Mouse (Mus musculus): ENCODE results near the gene Coil.

The Coil gene

GRCm38 (mm10) chr11:88970202-88970732, at the start of gene Coil:
Coil (plus strand) TSS chr11:88970252.
- no peak for DNase-seq (ENCODE audit: extremely low read depth, low read depth)

DNA sequence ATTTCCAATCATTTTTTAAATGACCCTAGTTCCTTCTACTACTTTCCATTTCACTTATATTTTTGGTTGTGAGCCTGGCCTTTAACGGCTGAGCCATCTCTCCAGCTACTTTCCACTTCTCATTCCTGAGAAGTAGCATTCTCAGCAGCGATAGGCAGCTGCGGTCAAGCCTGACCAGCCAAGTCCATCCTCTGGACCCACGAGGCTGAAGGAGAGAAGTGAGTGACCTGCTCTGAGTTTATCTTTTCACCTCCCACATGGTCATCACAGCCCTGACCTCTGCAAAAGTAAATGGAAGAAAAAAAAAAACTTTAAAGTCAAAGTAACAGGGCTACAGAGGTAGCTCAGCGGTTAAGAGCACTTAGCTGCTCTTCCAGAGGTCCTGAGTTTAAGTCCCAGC, 43.5 kb upstream of the Coil start:
- no peak for DNase-seq (ENCODE audit: extremely low read depth, low read depth)

DNA sequence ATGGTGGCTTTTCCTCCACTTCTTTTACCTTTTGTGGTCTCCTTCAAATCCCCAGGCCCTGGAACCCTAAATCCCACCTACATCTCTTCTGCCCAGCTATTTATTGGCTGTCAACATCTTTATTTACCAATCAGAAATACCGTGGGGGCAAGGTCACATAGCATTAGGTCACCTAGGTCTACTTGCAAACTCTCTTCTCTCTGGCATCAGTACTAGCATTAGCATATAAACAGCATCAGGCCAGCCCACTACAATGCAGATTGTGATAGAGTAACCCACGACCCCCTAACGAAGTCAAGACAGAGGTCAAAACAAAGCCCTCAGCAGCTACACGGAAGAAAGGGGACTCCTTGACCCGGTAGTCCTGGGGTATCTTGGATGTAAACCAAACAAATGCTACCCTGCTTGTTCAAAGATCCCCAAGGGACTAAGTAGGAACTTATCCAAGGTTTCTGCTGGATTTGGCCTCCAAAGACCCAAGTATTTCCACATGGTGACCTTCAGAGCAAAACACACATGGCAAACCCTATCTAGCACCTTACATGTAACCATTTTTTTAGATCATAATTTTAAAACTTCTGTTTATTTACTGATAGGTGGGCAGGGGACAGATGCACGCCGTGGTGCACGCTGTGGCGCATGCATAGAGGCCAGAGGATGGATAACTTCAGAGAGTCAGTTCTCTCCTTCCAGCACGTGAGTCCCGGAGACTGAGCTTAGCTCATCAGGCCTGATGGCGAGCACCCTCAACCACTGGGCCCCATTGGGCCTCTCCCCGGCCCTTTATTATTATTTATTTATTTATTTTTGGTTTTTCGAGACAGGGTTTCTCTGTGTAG, 38.1 kb upstream of the Coil start:
- no peak for DNase-seq (ENCODE audit: extremely low read depth, low read depth)

GRCm38 (mm10) chr11:88933030-88933429, 37.0 kb upstream of the Coil start:
- DNase-seq (ENCODE audit: extremely low read depth, low read depth), result no peak

GRCm38 (mm10) chr11:88934089-88935000, 35.7 kb upstream of the Coil start:
- DNase-seq (ENCODE audit: extremely low read depth, low read depth), result no peak

DNA sequence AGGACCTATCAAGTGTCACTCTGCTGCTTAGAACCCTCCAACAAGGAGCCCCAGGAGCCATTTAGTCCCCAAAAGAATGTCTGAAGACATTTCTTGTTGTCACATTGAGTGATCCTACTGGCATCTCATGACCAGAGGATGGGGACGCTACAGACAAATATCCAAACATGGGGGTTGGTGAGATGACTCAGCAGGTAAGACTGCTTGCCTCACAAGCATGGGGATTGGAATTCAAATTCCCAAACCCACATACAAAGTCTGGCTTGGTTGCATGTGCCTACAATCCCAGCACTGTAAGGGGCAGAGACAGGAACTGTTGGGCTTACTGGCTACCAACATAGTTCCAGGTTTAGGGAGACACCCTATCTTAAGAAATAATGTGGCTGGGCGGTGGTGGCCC, 32.2 kb upstream of the Coil start:
- DNase-seq (ENCODE audit: extremely low read depth, low read depth), result no peak

DNA sequence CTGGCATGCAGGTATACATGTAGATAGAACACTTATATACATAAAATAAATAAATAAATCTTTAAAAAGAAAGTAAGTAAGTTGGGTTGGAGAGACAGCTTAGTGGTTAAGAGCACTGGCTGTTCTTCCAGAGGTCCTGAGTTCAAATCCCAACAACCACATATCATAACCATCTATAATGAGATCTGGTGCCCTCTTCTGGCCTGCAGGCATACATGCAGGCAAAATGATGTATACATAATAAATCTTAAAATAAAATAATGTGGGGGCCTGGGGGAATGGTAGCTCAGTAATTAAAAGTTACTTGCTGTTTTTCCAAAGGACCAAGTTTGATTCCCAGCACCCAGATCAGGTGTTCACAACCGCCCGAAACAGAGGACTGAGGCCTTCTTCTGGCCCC, 31.3 kb upstream of the Coil start:
- DNase-seq (ENCODE audit: extremely low read depth, low read depth), result no peak

DNA sequence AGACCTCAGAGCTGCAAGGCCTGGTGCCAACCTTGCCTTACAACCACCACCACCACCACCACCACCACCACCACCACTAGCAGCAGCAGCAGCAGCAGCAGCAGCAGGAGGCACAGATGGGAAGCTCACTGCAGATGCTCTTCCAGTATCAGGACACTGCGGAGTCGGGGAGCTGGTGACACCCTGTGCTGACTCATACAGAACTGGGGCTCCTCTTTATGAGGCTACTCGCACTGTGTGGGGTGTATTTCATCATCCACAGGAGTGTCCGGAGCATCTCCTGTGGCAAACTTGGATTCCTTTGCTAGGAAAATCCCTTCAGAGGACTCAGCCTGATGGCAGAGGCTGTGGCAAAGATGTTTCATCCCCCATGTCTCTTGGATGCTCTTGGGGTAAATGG, 30.4 kb upstream of the Coil start:
- DNase-seq (ENCODE audit: extremely low read depth, low read depth), result no peak

- no peak for DNase-seq (ENCODE audit: extremely low read depth, low read depth)
These were observed 28.6 kb upstream of the Coil start for GRCm38 (mm10) chr11:88941489-88941888.

GRCm38 (mm10) chr11:88945971-88946585, 24.0 kb upstream of the Coil start:
- no peak for DNase-seq (ENCODE audit: extremely low read depth, low read depth)

- no peak for DNase-seq (ENCODE audit: extremely low read depth, low read depth)
These were observed 21.2 kb upstream of the Coil start for GRCm38 (mm10) chr11:88948896-88949295.

DNA sequence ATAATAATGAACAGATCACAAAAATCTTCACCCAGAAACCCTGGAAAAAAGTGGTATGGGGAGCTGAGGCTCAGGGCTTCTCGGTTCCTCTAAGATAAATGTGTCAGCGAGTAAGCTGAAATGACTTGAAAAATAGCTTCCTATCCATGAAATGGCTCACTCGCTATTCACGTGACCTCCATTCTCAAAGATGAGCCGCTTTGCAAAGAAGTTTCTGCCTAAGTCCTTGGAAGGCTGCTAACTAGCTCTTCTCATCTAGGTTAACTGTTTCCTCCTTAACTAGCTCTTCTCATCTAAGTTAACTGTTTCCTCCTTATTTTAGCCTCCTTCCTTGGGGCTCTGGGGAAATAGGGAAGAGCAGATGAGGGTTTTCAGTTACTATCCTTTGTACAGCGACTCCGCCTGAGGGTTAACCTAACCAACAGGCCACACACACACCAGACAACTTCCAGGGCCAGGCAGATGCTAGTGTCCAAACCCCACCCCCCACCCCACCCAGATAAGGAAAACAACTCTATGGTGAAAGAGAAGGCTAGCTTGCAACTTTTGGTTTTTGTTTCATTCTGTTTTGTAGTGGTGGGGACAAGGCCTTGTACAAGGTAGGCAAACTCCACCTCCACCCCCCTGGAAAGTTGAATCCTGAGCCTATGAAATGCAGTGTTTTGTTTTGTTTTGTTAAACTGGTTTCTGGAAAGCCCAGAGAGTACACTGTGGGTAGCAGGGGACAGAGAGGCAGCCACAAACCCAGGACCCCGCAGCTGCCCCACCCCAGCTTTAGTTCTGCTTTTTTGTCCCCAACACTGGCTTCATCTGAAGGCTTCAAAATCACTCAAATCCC, 20.0 kb upstream of the Coil start:
- DNase-seq (ENCODE audit: extremely low read depth, low read depth), result peak; percentile 47

DNA sequence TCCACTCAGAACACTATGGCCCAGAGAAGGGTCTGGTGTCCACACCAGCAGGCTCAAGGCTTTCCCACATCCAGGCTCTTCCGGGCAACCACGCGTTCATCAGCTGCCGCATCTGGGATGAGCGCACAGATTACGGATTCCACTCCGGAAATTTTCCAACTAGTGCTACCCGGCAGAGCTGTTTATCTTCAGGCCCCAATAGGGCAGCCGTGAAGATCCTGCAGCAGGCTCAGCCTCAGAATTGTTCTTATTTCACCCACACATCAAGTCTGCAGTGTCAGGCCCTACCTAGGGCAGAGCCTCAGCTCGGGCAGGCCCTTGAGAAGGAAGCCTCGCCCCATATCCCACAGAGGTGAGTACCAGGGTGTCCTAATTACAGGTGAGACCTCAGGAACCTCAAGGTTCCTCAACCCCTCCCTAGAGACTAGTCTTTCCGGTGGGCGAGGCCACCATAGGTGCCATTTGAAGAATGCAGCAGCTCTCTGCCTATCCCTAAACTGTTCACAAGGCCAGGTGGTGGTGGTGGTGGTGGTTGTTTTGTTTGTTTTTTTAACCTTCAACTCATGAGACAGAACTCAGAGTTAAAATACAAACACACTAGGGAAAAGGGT, 19.3 kb upstream of the Coil start:
- DNase-seq (ENCODE audit: extremely low read depth, low read depth), result no peak

- no peak for DNase-seq (ENCODE audit: extremely low read depth, low read depth)
These were observed 18.5 kb upstream of the Coil start for GRCm38 (mm10) chr11:88951576-88951975.

DNA sequence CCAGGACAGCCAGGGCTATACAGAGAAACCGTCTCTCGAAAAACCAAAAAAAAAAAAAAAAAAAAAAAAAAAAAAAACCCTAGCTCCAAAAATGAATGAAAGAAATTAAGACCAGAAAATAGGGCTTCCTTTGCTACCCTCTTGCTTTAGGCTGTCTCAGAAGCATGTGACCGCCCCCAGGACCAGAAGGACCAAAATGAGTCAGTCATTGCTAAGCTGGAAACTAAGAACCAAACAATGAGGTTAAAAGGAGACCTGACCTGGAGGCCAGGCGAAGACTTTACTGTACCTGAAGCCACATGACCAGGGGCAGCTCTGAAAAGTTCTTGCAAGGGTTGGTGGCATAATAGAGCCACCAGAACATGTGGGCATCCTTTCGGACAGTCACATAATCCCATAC, 17.9 kb upstream of the Coil start:
- DNase-seq (ENCODE audit: extremely low read depth, low read depth), result no peak

GRCm38 (mm10) chr11:88953582-88953981, 16.5 kb upstream of the Coil start:
- no peak for DNase-seq (ENCODE audit: extremely low read depth, low read depth)

GRCm38 (mm10) chr11:88954803-88955202, 15.2 kb upstream of the Coil start:
- DNase-seq (ENCODE audit: extremely low read depth, low read depth), result peak; percentile 24

GRCm38 (mm10) chr11:88955217-88955969, 14.7 kb upstream of the Coil start, which contains the start of gene Scpep1:
Scpep1 (minus strand) TSS chr11:88955465.
- peak; percentile 86 for DNase-seq (ENCODE audit: extremely low read depth, low read depth)

- no peak for DNase-seq (ENCODE audit: extremely low read depth, low read depth)
These were observed 11.2 kb upstream of the Coil start for GRCm38 (mm10) chr11:88958851-88959250.
